Mouse (Mus musculus) yolk sac, embryonic 10.5 days (tissue): Measurements from ENCODE around the gene Gnb1l.

Experiments used
- DNase-seq: peaks from one replicate; pipeline ENCODE4 v3.0.0-alpha.2; 2017; ENCODE audit warnings: low spot score

Gene Gnb1l

DNA sequence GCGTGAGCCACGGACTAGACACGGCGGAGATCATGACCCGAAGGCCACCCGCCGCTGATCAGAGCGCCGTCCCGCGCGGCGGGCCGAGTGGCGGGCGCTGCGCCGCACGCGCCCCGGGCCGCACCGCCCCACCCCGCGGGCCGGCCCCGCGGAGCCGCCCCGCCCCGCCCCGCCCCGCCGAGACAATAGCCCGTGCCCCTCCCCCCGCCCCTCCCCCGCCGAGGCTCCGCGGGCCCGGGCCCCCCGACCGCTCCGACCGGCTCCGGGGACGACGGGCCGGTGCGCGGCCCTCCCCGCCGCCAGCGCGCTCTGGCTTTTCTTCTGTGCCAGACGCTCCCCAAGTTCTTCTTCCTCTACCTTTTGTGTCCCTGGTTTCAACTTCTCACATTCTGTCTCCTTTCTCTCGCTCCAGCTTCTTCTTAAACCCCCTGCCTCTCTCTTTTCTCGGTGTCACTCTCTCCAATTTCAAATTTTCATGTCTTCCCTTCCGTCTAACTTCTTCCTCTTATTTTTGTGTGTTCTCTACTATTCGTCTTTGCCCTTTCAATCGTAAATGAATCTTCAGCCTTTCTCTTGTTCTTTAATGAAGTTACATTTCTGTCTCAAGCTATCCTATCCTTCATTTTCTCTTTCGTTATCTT lies 88.5 kb downstream of the Gnb1l start:
- DNase-seq: no peak

DNA sequence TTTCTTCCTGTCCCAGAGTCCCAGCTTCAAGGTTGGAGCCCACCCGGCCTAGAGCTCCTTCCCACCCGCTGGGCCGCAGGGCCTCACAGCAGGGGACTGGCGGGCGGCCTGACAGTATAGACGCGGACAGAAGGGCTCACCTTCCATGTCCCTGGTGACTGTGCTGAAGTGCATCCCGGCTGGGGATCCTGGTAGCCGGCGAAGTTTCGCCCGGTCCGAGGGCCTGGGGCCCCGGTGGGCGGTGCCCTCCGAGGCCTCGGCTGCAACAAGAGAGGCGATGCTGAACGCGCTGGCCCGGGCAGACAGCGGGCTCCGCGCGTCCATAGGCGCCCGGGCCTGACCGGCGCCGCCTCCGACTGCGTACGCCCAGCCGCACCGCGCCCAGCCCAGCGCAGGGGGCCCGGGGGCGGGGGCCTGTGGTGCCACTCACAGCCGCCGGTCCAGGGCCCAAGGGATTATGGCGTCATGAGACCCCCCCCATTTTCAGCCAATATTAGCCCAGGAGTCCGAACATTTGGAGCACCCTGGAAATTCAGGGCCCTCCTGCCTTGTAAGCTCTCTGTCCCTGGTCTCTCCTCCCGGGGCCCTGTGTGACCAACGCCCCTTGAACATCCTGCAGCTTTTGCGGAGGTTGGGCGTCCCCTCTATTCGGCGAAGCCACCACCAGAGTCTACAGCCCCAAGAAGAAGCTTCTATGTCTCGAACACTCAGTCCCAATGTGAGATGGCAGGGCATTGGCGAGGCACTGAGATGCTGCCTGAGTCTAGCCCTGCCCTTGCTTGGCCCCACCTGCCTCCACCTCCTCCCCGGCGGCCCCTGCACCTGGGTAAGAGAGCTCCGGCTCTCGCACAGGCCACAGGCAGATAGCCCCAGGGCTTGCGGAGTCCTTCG lies 89.6 kb downstream of the Gnb1l start:
- DNase-seq: no peak

DNA sequence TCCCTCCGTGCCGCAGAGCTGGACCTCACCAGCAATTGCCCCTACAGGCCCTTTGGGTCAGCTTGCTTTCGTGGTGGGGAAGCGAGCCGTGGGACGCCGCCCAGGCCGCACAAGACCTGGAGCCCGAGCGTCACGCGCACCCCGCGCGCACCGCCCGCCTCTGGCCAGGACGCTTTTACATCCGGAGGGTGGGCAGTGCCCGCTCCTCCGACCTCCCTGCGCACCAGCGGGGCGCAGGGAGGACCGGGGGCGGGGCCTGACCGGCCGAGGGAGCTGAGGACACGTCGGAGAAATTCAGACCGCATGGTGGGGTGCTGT lies 90.2 kb downstream of the Gnb1l start:
- no peak for DNase-seq

DNA sequence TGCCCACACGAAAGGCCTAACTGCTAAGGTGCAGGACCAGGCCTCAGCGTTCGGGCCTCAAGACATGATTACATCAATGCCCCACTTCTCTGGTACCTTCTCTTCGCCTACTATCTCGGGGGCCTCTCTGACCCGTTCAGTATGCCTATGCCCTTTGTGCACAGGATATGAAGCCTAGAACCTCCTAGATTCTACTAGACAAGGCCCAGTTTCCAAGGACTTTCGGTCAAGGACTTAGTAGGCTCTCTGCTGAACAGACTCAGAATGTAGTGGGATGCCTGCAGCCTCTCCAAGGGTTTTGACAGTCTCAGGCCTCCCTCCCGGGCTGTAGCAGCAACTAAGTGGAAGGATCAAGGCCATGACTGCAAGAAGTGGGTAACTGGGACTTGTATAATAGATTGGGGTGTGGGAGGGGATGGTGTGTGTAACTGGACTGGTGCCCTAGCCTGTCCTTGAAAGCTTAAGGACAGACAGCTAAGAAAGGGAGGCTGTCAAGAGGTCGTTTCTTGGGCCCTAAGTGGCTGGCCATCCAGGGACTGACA lies 90.6 kb downstream of the Gnb1l start:
- no peak for DNase-seq

GRCm38 (mm10) chr16:18589804-18590790 lies 91.6 kb downstream of the Gnb1l start, which contains the start of gene Tbx1:
Gene Tbx1, minus strand, starts transcription at chr16:18590671.
- no peak for DNase-seq

DNA sequence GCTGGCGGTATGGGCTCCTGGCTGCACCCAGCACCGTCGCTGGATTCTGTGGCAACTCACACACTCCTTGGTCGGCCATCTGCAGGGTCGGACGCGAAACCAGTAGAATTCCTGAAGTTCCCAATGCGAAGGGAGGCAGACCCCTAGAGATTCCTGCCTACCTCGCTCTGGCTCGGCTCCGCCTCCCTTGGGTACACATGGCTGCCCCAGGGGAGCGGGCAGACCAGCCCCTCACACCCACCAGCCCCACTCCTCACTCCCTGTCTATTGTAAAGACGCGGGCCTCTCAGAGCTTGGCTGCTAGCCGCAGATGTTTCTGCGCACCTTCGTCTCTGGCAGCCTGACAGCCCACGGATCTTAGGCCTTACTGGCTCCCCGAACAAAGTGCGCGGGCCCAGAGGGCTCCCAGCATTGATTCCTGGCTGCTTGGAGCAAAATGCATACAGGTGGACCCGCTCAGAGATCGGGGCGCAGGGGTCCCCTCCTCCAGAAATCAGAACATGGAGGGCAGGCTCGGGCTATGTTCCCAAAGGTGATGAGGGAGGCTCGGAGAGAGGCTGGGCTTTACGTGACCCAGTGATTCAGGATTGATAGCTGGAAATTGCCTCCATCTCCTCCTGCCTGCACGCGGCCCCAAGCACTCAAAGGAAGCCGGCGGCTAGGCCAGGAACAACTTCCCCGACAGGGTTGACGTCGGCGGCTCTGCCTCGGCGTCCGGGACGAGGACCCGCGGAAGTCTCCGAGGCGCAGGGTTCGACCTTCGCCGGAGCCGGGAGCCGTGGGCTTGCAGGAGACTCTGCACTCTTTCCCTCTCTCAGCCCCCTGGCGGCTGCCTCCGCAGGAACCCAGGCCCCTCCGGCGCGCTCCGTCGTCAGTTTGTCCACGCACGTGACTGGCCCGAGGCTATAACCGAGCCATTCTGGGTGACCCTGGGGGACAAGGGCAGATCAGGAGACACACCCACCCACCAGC lies 92.8 kb downstream of the Gnb1l start:
- no peak for DNase-seq

GRCm38 (mm10) chr16:18593930-18594329 lies 95.4 kb downstream of the Gnb1l start:
- DNase-seq: no peak

- DNase-seq: no peak
Measured at GRCm38 (mm10) chr16:18596255-18596654, 97.7 kb downstream of the Gnb1l start.

- no peak for DNase-seq
Measured at GRCm38 (mm10) chr16:18598006-18598405, 99.5 kb downstream of the Gnb1l start.

DNA sequence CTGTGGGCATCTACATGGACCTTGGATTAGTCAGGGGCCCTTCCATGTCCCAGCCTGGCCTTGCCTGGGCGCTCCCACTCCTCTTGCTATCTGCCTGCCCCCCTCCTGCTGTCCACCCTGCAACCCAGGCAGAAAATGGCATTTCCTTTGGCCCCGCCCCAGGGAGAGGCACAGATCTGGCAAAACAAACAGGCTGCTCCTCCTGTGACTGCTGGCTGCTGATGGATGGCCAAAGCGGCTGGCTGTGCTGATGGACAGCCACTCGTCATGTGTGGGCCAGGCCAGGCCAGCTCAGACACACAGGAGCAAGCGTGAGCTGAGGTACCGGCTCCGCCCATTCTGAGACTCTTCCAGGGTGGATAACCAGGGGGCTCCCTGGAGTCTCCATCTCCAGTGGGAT lies 102.9 kb downstream of the Gnb1l start:
- no peak for DNase-seq

GRCm38 (mm10) chr16:18604267-18604701 lies 105.8 kb downstream of the Gnb1l start:
- DNase-seq: no peak

DNA sequence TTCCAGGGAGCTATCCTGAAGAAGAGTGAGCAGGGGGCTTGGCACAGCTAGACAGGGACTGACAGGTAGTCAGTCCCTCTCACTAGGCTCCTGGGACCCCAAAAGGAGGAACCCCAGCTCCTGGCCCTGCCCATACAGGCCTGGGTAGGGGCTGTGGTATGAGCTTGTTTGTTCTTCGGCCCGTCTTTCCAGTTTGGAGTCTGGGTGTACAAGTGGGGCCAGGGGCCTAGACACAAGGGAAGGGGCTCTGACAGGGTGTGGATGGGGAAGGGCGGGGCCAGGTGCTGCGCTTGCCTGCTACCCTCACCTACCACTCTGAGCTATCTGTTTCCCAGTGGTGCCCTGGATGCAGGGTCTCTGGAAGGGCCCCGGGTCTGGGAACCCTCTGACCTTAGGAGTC lies 107.2 kb downstream of the Gnb1l start:
- DNase-seq: no peak

DNA sequence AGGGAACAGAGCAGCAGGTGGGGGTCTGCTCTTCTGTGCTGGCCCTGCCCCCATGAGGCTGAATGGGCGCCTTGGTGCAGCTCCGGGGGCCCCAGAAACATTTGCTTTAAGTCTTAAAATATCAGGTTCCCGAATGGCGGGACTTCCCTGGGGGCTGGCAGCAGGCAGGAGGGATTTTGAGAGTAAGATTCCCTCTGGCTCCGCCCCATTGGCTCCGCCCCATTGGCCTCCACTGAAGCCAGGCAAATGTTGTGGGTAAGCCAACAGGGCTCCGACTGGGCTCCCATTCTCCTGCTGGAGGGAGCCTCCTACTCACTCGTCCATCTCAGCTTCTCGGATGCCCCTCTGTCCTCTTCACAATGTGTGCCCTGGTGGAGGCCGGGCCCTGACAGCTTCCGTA lies 109.7 kb downstream of the Gnb1l start:
- no peak for DNase-seq

- DNase-seq: no peak
Measured at GRCm38 (mm10) chr16:18609099-18609498, 110.6 kb downstream of the Gnb1l start.

DNA sequence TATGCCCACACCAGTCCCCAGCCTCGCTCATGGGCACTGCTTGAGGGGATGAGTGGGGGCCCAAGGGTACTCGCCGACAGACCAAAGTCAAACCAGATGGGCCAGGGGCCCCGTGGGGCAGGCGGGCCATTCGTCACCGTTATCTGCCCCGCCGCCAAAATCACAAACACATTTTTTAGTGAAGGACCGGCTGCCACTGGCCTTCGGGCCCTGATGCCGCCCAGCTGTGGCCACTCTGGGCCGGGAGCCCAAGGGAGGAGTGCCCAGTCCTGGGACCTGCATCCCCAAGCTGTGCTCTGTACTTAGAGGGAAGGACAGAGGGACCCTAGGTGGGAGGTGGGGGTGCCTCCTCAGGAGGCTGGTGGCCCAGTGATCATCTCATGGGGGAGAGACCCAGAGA lies 113.2 kb downstream of the Gnb1l start:
- DNase-seq: no peak

- no peak for DNase-seq
Measured at GRCm38 (mm10) chr16:18613301-18613700, 114.8 kb downstream of the Gnb1l start.
